Mouse (Mus musculus) inflammation-experienced regulatory T-cells, adult 16 weeks (primary cell): ENCODE results near the gene Adamts17. TPM values are rescaled to one million over a fixed set of nuclear protein-coding genes. Genes with fewer than 3 reads are reported as not detected.

Source experiments
- polyA plus RNA-seq: library from polyadenylated mRNA; unstranded; fragments of 100-300 nt; shearing (Covaris generic); gene quantifications from one replicate; pipeline ENCODE4 v1.2.1, GENCODE M21; 2017

Gene Adamts17
- polyA plus RNA-seq = 0.24 TPM

DNA sequence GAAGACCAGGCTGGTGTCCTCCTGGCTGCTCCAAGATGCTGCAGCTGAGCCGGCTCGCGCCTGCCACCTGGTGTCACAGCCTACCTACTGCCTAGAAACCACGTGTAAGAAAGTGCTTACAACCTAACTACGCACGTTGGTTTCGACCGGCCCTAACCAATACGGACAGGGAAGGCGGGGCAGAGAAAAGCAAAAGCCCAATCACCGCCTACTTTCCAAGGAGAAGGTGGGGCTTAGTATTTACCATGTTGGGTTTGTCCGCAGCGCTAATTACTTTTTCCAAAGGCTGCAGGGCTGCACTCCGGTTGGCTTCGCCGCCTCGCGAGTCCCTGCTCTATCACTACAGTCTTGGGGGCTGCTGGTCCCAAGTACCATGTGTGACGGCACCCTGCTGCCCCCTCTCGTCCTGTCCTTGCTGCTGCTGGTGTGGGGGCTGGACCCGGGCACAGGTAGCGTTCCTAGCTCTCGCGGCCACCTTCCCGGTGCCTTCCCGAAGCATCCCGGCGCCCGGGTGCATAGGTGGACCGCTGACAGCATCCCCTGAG is at the start of gene Adamts17:
Gene Adamts17 (plus strand): TSS at position 273 of the 545 bp plus-strand sequence.

Other genes starting within 250 kb of the Adamts17 start
- gene Asb7, start 150.1 kb upstream of the Adamts17 start, polyA plus RNA-seq = 7.3 TPM
- gene Lins1, start 149.8 kb upstream of the Adamts17 start, polyA plus RNA-seq = 17.6 TPM
- not detected for gene Cers3, start 96.2 kb upstream of the Adamts17 start, polyA plus RNA-seq